9 mouse cellular contexts compared by ENCODE assay signal in genomic region chr2:66439764-66440471, GRCm38 (mm10). TPM values are rescaled to one million over a fixed set of nuclear protein-coding genes. Genes with fewer than 3 reads are reported as not detected.
DNase-seq lines count a peak whose midpoint lies in the region; ATAC-seq lines count a peak whose summit lies in the region.
"Had no signal": no experiment of that assay in that cellular context is flagged by ENCODE, and none has a peak within 500 bp of the region (broad histone marks: within the 10 kb centered on the region; RNA-seq: fewer than 3 reads in every experiment).

No protein-coding gene starts in this region.

- peak; percentile 8 for DNase-seq in kidney, postnatal 10 days
- DNase-seq in kidney, adult 18-20 months, result no peak
- DNase-seq in cerebellum, postnatal 14 days, result peak; percentile 26 to 49
- peak; percentile 58 for DNase-seq in hindbrain, embryonic 11.5 days (ENCODE audit: low spot score)
- DNase-seq in midbrain, embryonic 10.5 days (ENCODE audit: low spot score), result peak; percentile 47
- DNase-seq in telencephalon, adult 2 months (ENCODE audit: low read depth, low spot score), result peak; percentile 40
- DNase-seq in gastrocnemius, postnatal 14 days, result no peak
- no peak for DNase-seq in thymus, postnatal 14 days

- no peaks in the 10 kb centered on the region for H3K9me3 ChIP-seq in hindbrain, embryonic 11.5 days (ENCODE audit: control insufficient read depth, low read length)
- no peaks in the 10 kb centered on the region for H3K9me3 ChIP-seq in midbrain, embryonic 10.5 days (replicated peaks)

- no peaks in the 10 kb centered on the region for H3K27me3 ChIP-seq in hindbrain, embryonic 11.5 days (ENCODE audit: control insufficient read depth, insufficient read depth, low read length)
- H3K27me3 ChIP-seq in midbrain, embryonic 10.5 days (ENCODE audit: low read depth, poor library complexity, severe bottlenecking), result 0 out of 2 replicates have a peak, but pooled peaks cover 4% of the 10 kb centered on the region

- no peaks in the 10 kb centered on the region for H3K36me3 ChIP-seq in hindbrain, embryonic 11.5 days (ENCODE audit: control insufficient read depth, insufficient read depth, low read length)
- no peaks in the 10 kb centered on the region for H3K36me3 ChIP-seq in midbrain, embryonic 10.5 days

- H3K4me2 ChIP-seq in hindbrain, embryonic 11.5 days (replicated peaks; ENCODE audit: low read depth, low read length), result peak overlapping the region; percentile 31

- intact Hi-C loops in gastrocnemius, postnatal 14 days (cut with DNase I; ENCODE audit: low total_unique reads), result no loop called here

- H3K27ac ChIP-seq in hindbrain, embryonic 11.5 days (ENCODE audit: low read depth, low read length), result no peak overlapping the region
- no peak overlapping the region for H3K27ac ChIP-seq in midbrain, embryonic 10.5 days (replicated peaks)

- H3K4me1 ChIP-seq in hindbrain, embryonic 11.5 days (replicated peaks; ENCODE audit: control insufficient read depth, insufficient read depth, low read length), result no peaks in the 10 kb centered on the region
- H3K4me1 ChIP-seq in midbrain, embryonic 10.5 days, result peaks cover 15% of the 10 kb centered on the region

- WGBS in hindbrain, embryonic 11.5 days, result 10% methylated on average over 21 of the region's 21 CpGs
- WGBS in midbrain, embryonic 10.5 days, result 8% methylated on average over 21 of the region's 21 CpGs

- no peak overlapping the region for H3K9ac ChIP-seq in hindbrain, embryonic 11.5 days (ENCODE audit: low read depth, low read length)

- peak; percentile 69 for ATAC-seq in hindbrain, embryonic 11.5 days (ENCODE audit: low FRiP score)

- H3K4me3 ChIP-seq in hindbrain, embryonic 11.5 days (ENCODE audit: low read depth, low read length), result peak overlapping the region; percentile 8
- peak overlapping the region; percentile 51 for H3K4me3 ChIP-seq in midbrain, embryonic 10.5 days

RNA-seq across cellular contexts. Expression of gene Scn1a, which starts 0.7 kb away (rescaled TPM):
- polyA plus RNA-seq in hindbrain, embryonic 11.5 days (2014; fragmentation: Nextera tagmentation; extraction: Ambion mirVana), result 2.3 and 2.4 TPM in 2 replicates
- 0.85 and 1.3 TPM in 2 replicates for polyA plus RNA-seq in midbrain, embryonic 10.5 days (2016; fragmentation: Nextera tagmentation; extraction: Ambion mirVana)
- total RNA-seq in gastrocnemius, postnatal 14 days (2021), result under 1 TPM in 1 of 2 experiments, not detected in 1; 0.07 TPM
- polyA plus RNA-seq: small intestine, adult 2 months had no signal

Comparison
In these comparisons a context has a peak if more than half of its experiments do, and no peak if none do; other contexts are left out.
1. DNase-seq: peak in kidney, postnatal 10 days (single experiment), cerebellum, postnatal 14 days (2 of 2), hindbrain, embryonic 11.5 days (single experiment), midbrain, embryonic 10.5 days (single experiment) and telencephalon, adult 2 months (single experiment); none in kidney, adult 18-20 months (single experiment), gastrocnemius, postnatal 14 days (single experiment) and thymus, postnatal 14 days (single experiment).